Mouse (Mus musculus) liver, adult 2 months (tissue): Measurements from ENCODE around the gene Gdpgp1. TPM values are rescaled to one million over a fixed set of nuclear protein-coding genes. Genes with fewer than 3 reads are reported as not detected.

Source experiments
- DNase-seq: peaks from one replicate; pipeline ENCODE4 v3.0.0-alpha.2; 2011; ENCODE audit warnings: low read depth, low spot score; ENCODE audit errors: extremely low read depth
- H3K27ac ChIP-seq: fragments of 200-500 bp; replicated peaks from 2 replicates; pipeline ENCODE4 v1.5.1; 2012; ENCODE audit warnings: low read depth, mild to moderate bottlenecking, control low read depth, inconsistent platforms, low read length; ENCODE audit not compliant: insufficient read depth
- H3K27me3 ChIP-seq: fragments of 200-500 bp; 2 replicates; pipeline ENCODE4 v1.6.1; 2012; ENCODE audit warnings: mild to moderate bottlenecking, moderate library complexity, low read length, inconsistent platforms; ENCODE audit not compliant: control insufficient read depth, insufficient read depth
- H3K36me3 ChIP-seq: fragments of 200-500 bp; 2 replicates; pipeline ENCODE4 v1.6.1; 2012; ENCODE audit warnings: low read length, inconsistent platforms; ENCODE audit not compliant: control insufficient read depth, insufficient read depth
- H3K4me1 ChIP-seq: fragments of 200-500 bp; 2 replicates; pipeline ENCODE4 v1.6.1; 2011; ENCODE audit warnings: low read length; ENCODE audit not compliant: control insufficient read depth, insufficient read depth
- H3K4me3 ChIP-seq: fragments of 200-500 bp; 2 replicates; pipeline ENCODE4 v1.5.1; 2011; ENCODE audit warnings: low read depth, mild to moderate bottlenecking, control low read depth, low read length, moderate library complexity; ENCODE audit not compliant: insufficient read depth
- H3K79me2 ChIP-seq: fragments of 200-500 bp; 2 replicates; pipeline ENCODE4 v1.6.1; 2012; ENCODE audit warnings: inconsistent platforms, mild to moderate bottlenecking, low read length, moderate library complexity; ENCODE audit not compliant: control insufficient read depth, insufficient read depth
- H3K9ac ChIP-seq: fragments of 200-500 bp; 2 replicates; pipeline ENCODE4 v1.6.1; 2012; ENCODE audit warnings: low read depth, mild to moderate bottlenecking, control low read depth, inconsistent platforms, low read length
- CTCF ChIP-seq: fragments of 200-500 bp; IDR thresholded peaks from 2 replicates; pipeline ENCODE4 v1.5.1; 2011; ENCODE audit warnings: low read depth, low read length, control low read depth
- POLR2A ChIP-seq: fragments of 200-500 bp; IDR thresholded peaks from 2 replicates; pipeline ENCODE4 v1.6.1; 2011; ENCODE audit warnings: low read length, control low read depth; ENCODE audit not compliant: insufficient read depth; ENCODE audit errors: extremely low read depth
- WGBS: fragments of 180-500 bp; shearing (Covaris S2); methylation state at CpG from one replicate; pipeline ENCODE4 v1.1.7; 2018; 5-methylcytosine and 5-hydroxymethylcytosine counted together
- polyA plus RNA-seq: library from polyadenylated mRNA; depleted of rRNA; stranded (reverse); fragments of >200 nt; gene quantifications from 2 replicates; pipeline ENCODE4 v1.2.3, GENCODE M21; 2012
- total RNA-seq: library from RNA; depleted of rRNA; stranded (reverse); fragments of >200 nt; gene quantifications from 2 replicates; pipeline ENCODE4 v1.2.3, GENCODE M21; 2014

Gdpgp1 gene
- total and polyA plus RNA-seq, 2 experiments, result 1.2 to 2.1 TPM

- TF ChIP-seq CTCF (no peak), POLR2A (no peak)
- H3K27me3 ChIP-seq, result no peaks in the 10 kb centered on the region
- DNase-seq, result no peak
- H3K4me1 ChIP-seq, result peaks cover 20% of the 10 kb centered on the region
- H3K27ac ChIP-seq, result no peak overlapping the region
- H3K9ac ChIP-seq, result no peak overlapping the region
- WGBS, result 92% methylated on average over 10 of the region's 10 CpGs
- peaks cover 11% of the 10 kb centered on the region; the same call in 1 of the 2 replicates for H3K36me3 ChIP-seq
- H3K79me2 ChIP-seq, result peaks cover 6% of the 10 kb centered on the region; the same call in 1 of the 2 replicates
- no peak overlapping the region for H3K4me3 ChIP-seq
These were observed 5.9 kb downstream of the Gdpgp1 start for GRCm38 (mm10) chr7:80238542-80238941.

- Histone ChIP-seq H3K27me3 (no peaks in the 10 kb centered on the region), H3K79me2 (no peaks in the 10 kb centered on the region), H3K27ac (peak overlapping the region; percentile 72), H3K4me1 (peaks cover 19% of the 10 kb centered on the region), H3K4me3 (no peak overlapping the region), H3K9ac (no peak overlapping the region), H3K36me3 (peaks cover 11% of the 10 kb centered on the region; the same call in 1 of the 2 replicates)
- TF ChIP-seq CTCF, result no peak
- no peak for TF ChIP-seq POLR2A
- 14% methylated on average over 4 of the region's 4 CpGs for WGBS
- DNase-seq, result peak; percentile 91
These were observed 9.0 kb downstream of the Gdpgp1 start for GRCm38 (mm10) chr7:80241661-80242060.

- TF ChIP-seq POLR2A, result no peak
- TF ChIP-seq CTCF, result no peak
- WGBS, result 37% methylated on average over 4 of the region's 4 CpGs
These were observed 12.2 kb downstream of the Gdpgp1 start for GRCm38 (mm10) chr7:80244851-80245250.

GRCm38 (mm10) chr7:80246148-80246721, 13.6 kb downstream of the Gdpgp1 start, which contains the start of gene Ttll13:
Gene Ttll13, plus strand, starts transcription at chr7:80246376.
- 0 out of 2 replicates have a peak, but pooled peaks have one; percentile 34 for TF ChIP-seq POLR2A
- TF ChIP-seq CTCF, result peak; percentile 49
- peak within 1 kb of the TSS; percentile 72 for H3K9ac ChIP-seq
- peak within 1 kb of the TSS; percentile 75 for H3K27ac ChIP-seq
- peak; percentile 90 for DNase-seq
- peak within 1 kb of the TSS; percentile 71 for H3K4me3 ChIP-seq
- no peaks in the 10 kb centered on the region for H3K36me3 ChIP-seq
- no peaks in the 10 kb centered on the region for H3K79me2 ChIP-seq
- no peaks in the 10 kb centered on the region for H3K27me3 ChIP-seq
- H3K4me1 ChIP-seq, result peaks cover 12% of the 10 kb centered on the region
- under 1% methylated on average over 48 of the region's 48 CpGs for WGBS

More at GRCm38 (mm10) chr7:80244851-80245250, 12.2 kb downstream of the Gdpgp1 start:
- Histone ChIP-seq H3K27ac (peak overlapping the region; percentile 68), H3K36me3 (peaks cover 2% of the 10 kb centered on the region; the same call in 1 of the 2 replicates), H3K4me3 (no peak overlapping the region), H3K9ac (no peak overlapping the region), H3K79me2 (no peaks in the 10 kb centered on the region), H3K4me1 (peaks cover 19% of the 10 kb centered on the region), H3K27me3 (no peaks in the 10 kb centered on the region)
- peak; percentile 91 for DNase-seq

GRCm38 (mm10) chr7:80246859-80247258, 14.2 kb downstream of the Gdpgp1 start:
- H3K9ac ChIP-seq, result no peak overlapping the region
- H3K27me3 ChIP-seq, result no peaks in the 10 kb centered on the region
- TF ChIP-seq CTCF (no peak), POLR2A (no peak)
- H3K79me2 ChIP-seq, result no peaks in the 10 kb centered on the region
- H3K4me3 ChIP-seq, result no peak overlapping the region
- no peaks in the 10 kb centered on the region for H3K36me3 ChIP-seq
- peaks cover 11% of the 10 kb centered on the region for H3K4me1 ChIP-seq
- WGBS, result 61% methylated on average over 7 of the region's 7 CpGs
- H3K27ac ChIP-seq, result no peak overlapping the region
- DNase-seq, result no peak

- no peak overlapping the region for H3K4me3 ChIP-seq
- TF ChIP-seq CTCF (no peak), POLR2A (no peak)
- WGBS, result 82% methylated on average over 7 of the region's 7 CpGs
- no peaks in the 10 kb centered on the region for H3K4me1 ChIP-seq
- no peaks in the 10 kb centered on the region for H3K79me2 ChIP-seq
- no peak for DNase-seq
- H3K9ac ChIP-seq, result no peak overlapping the region
- no peak overlapping the region for H3K27ac ChIP-seq
- H3K27me3 ChIP-seq, result no peaks in the 10 kb centered on the region
- no peaks in the 10 kb centered on the region for H3K36me3 ChIP-seq
These were observed 19.8 kb downstream of the Gdpgp1 start for GRCm38 (mm10) chr7:80252437-80252836.
